Mouse (Mus musculus) adrenal gland, postnatal 4 days (tissue): ENCODE measurements around the gene Exoc4. TPM values are rescaled to one million over a fixed set of nuclear protein-coding genes. Genes with fewer than 3 reads are reported as not detected.

Experiments used
- DNase-seq, 2 experiments: peaks; one replicate each; pipeline ENCODE4 v3.0.0; 2021 to 2022; ENCODE audit warnings: low spot score in 2 of 2, mixed read lengths in 2 of 2
- total RNA-seq, 2 experiments: library from RNA; stranded (reverse); gene quantifications; 2 replicates each; pipeline ENCODE4 v1.2.3; 2021

Exoc4 gene
- total RNA-seq, 2 experiments from 2014 or later, result 53.7 to 60.0 TPM

DNA sequence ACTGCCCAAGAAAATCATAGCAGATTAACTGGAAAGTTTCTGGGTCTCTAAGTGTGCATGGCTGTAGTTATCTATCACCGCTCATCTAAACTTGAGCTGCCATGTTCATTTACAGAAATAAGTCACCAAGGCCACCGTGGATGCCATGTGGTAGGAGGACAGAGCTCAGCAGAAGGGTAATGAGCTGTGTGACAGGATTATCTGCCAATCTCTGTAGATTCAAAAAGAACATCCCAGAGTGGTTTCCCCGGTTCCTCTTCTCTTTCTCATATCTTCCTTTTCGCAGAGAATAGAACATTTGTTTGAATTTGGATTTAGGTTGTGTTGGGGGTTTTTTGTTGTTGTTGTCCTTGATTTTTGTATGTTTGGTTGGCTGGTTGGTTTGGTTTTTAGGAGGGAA is 676.0 kb downstream of the Exoc4 start:
- no peak for DNase-seq

DNA sequence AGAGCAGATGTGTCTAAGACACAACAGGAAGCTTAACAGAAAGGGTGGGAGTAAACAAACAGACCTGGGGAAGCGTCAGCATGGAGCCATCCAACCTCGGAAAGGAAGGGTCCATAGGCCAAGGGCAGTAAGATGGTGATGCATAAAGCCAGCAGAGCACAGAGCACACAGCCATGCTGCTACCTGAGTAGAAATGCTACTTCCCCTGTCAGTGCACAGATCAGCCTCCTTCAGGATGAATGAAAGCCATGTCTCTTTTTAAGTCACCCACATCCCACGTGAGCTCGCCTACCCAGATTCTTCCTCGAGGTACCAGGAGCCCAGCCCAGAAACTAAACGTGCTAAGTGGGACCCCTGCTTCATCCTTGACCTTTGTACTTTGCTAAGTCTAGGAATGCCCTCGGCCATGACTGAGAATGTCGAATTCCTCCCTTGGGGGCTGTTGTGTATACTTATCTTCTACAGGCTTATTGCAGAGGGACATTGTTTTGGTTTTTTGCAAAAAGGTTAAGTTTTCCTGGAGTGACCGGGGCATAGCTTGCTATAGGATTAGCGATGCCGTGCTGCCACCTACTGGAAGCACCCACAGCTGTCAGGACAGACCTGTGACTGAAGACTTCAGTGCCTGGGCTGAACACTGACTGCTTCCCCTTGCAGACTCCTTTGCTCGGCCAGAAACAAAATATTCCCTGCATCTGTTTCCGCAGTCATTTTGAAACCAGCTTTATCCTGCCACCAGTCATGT is 680.6 kb downstream of the Exoc4 start:
- peak; percentile 26 to 71 for DNase-seq

DNA sequence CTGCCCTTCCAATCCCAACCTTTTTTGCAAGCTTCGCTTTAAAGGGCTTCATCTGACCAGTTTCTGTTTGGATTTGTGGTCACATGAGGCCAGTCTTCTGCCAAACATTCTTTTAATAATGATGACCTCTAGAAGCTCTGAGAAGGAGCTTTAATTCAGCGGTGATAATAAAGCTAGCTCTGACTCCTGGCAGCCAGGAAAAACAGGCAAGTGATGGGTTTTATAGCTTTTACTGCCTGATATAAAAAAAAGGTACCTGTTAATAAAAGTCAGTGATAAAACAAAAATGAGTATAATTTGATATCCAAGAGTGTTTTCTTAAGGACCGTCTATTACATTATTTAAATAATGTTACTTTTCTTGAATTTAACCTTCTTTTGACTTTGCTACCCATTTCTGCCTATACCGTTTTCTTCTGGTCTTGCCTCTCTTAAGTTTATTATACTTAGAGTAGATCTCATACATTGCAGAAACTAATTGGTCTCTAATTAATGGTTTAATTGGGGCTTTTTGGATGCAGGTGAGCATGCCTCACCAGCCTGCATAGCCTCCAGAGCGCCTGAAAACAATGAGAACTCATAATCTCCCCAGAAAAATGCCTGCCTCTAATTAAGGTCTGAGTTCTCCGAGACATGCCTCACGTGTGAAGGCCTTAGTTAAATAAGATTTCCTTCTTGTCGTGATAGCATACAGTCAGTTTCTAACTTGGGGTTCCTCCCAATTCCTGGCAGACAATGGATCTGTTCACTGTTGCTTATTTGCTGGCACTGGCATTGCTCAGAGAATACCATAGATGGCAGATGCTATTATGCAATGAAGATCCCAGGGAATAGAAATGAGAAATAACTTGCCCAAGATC is 681.4 kb downstream of the Exoc4 start:
- no peak for DNase-seq

GRCm38 (mm10) chr6:33937906-33938305 is 689.0 kb downstream of the Exoc4 start:
- no peak for DNase-seq

GRCm38 (mm10) chr6:33939169-33939568 is 690.3 kb downstream of the Exoc4 start:
- DNase-seq, result no peak

DNA sequence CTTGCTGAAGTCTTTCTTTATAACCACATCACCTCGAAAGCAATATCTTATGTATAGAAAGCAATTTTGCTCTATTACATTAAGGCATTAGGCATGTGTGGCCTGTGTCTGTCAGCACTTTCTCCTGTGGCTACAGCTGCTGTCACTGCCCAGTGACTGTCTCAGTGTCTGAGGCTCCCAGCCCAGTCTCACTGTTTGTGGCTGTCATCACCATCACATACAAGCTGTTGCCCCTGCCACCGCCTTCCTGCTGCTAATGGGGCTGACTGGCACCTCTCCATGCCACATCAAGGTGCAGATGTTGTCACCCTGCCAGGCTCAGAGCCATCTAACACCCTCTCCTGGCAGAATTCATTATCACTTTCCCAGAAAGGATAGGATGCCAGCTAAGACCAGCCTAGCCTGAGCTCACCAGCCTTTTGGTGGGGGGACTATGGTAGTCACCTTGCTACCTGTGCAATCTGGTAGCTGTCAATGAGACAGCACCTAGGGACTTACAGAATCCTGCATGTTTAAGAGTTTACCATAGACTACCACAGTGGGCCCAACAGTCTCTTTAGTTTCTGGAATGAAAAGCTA is 698.1 kb downstream of the Exoc4 start:
- no peak for DNase-seq

GRCm38 (mm10) chr6:33950113-33950512 is 701.2 kb downstream of the Exoc4 start:
- no peak for DNase-seq

DNA sequence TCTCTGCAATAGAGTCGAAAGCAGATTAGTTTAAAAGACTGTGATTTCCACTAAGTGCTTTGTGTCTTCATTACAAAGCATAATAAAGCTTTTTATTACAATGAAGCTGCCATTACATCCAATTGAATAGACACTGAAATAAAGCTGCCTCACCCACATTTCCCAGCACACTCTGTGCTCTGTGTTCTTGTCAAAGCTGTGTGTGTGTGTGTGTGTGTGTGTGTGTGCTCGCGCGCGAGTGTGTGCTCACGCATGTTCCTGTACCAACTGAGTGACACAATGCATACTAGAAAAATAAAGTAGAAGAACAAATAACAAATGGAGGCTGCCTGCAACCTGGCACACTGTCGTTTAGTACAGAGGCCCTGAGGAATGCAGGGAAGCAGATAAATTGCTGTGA is 706.6 kb downstream of the Exoc4 start:
- DNase-seq, result no peak

DNA sequence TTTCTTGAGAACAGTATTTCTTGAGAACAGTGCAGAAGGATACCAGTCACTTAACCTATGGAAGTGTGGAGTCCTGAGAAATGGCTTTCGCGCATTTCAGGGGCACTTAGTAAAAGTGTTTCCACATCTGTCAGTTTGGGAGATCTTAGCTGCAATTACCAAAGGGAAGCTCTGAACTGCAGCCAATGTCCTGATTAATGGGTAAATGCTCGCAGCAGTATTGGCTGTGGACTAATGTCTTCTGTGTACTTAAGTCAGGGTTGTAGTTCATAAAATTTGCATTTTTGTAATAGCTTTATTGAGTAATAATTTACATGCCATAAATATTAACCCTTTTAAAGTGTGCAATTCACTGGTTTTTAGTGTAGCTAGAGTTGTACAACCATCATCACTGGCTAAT is 709.4 kb downstream of the Exoc4 start:
- DNase-seq, result no peak

- no peak for DNase-seq
Observed at GRCm38 (mm10) chr6:33960766-33961165, 711.9 kb downstream of the Exoc4 start.

GRCm38 (mm10) chr6:33963092-33963491 is 714.2 kb downstream of the Exoc4 start:
- DNase-seq, result no peak

DNA sequence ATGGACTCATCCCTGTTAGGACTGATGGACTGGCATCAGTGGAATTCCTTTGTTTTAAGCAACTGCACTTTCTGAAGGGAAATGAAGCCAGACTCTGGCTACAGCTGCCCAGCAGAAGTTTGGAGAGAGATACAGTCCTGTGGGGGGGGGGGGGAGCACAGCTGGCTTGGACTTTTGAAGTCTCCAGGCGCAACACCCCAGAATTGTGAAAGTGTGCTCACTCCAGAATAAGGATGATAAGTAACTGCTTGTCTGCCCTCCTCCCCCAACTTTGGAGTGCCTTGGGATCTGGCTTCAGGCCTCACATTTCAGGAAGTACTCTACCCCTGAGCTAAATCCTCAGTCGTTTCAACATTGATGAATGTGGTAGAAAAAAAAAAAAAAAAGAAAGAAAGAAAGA is 716.7 kb downstream of the Exoc4 start:
- no peak for DNase-seq

DNA sequence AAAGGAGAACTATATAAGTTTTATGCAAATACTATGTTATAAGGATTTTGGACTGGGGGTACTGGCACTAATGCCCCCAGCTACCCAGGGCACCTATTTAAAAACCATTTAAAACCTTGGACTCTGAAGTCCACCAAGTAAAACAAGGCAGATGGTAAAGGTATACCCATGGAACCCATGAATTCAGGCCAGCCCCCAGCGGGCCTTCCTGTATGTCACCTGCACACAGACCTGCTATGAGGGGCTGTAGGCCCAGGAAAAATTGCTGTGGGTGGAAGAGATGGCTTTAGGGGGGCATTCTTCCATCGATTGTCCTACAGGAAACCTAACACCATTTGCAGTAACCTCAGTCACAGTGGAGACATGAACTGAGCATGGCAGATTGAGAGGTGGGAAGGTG is 719.9 kb downstream of the Exoc4 start:
- no peak for DNase-seq

DNA sequence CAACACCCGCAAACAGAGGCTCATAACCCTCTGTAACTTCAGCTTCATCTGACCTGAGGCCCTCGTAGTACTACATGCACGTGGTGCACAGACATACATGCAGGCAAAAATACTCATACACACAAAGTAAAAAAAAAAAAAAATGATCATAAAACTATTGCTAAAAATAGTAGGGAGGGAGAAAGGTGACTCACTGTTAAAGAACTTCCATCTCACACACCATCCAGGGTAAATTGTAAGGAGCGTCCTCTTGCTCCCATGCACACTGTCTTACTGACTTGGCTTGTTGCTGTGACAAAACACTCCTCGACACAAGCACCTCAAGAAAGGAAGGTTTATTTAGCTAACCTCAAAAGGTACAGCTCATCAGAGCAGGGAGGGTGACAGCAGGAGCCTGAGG is 723.9 kb downstream of the Exoc4 start:
- no peak for DNase-seq

DNA sequence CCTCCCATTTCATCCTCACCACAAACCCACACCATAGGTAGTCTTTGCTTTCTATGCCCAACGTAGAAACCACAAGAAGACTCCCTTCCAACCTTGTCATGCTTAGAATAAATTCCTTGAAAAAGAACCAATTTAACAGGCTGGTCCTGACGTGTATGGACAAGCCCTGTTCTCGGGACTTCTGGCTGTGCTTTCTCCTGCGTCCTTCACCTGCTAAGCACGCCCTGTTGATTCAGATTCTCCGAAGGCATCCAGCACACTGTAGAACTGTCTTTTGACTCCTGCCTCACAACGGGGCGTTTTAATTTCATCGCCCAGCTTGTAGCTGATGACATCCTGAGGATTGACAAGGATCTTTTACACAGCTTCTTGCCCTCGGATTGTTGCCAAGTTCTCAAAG is 727.7 kb downstream of the Exoc4 start:
- no peak for DNase-seq

DNA sequence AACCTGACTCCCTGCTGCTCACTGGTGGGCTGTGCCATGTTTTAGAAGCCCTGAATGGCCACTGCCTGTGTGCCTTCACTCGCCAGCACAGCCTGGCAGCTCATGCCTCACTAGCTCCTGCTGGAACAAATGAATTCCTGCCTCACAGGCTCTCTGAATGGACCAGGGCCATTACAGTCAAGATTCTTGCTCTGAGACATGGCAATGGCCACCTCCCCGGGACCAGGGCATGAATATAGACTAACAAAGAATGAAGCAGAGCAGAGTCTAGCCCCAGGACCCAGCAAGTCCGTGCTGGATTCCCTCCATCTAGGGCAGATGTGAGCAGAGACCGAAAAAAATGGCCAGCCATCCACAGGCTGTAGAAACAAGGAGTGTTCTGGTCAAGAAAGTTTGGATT is 728.6 kb downstream of the Exoc4 start:
- no peak for DNase-seq

- DNase-seq, result no peak
Observed at GRCm38 (mm10) chr6:33977880-33978279, 729.0 kb downstream of the Exoc4 start.

- no peak for DNase-seq
Observed at GRCm38 (mm10) chr6:33982709-33983108, 733.8 kb downstream of the Exoc4 start.

DNA sequence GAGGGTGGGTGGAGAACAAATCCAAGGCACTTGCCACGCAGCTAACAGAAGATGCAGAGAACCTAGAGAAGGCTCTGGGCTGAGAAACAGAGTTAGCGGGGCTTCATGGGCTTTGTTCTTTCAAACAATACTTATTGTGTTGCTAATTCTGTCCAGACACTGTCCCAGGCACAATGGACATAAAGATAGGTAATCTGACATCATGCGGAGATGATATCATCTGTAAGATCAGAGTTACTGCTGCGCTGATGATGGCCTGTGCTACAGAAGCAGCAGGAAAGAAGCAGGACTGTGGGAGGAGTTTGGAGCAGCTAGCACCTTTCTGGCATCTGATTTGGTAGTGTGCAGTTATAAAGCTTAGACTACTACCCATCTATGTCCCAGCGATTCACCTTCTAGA is 738.2 kb downstream of the Exoc4 start:
- DNase-seq, result no peak

GRCm38 (mm10) chr6:33992213-33993034 is 743.5 kb downstream of the Exoc4 start:
- no peak for DNase-seq

GRCm38 (mm10) chr6:33993842-33994241 is 745.0 kb downstream of the Exoc4 start:
- DNase-seq, result no peak
